Mouse (Mus musculus) bone marrow, adult 2 months (tissue): ENCODE measurements at regions not wholly inside any gene's neighbourhood (a gene's known extent, or its start where the extent isn't known, plus 50 kb on each side); places are given as distances from the start of the nearest gene placed in this dataset.

ENCODE experiments used
- H3K27ac ChIP-seq: fragments of 200-500 bp; 2 replicates; pipeline ENCODE4 v1.5.1; 2012; ENCODE audit warnings: low read depth, mild to moderate bottlenecking, control low read depth, inconsistent platforms, low read length; ENCODE audit not compliant: control insufficient read depth, poor library complexity, insufficient read depth
- H3K4me1 ChIP-seq: fragments of 200-500 bp; 2 replicates; pipeline ENCODE4 v1.6.1; 2011; ENCODE audit warnings: low read length; ENCODE audit not compliant: control insufficient read depth, insufficient read depth
- H3K4me3 ChIP-seq: fragments of 200-500 bp; replicated peaks from 2 replicates; pipeline ENCODE3; 2011; ENCODE audit warnings: mild to moderate bottlenecking, low read depth, low read length, control low read depth; ENCODE audit not compliant: control insufficient read depth
- CTCF ChIP-seq: fragments of 200-500 bp; IDR thresholded peaks from 2 replicates; pipeline ENCODE4 v1.5.1; 2011; ENCODE audit warnings: low read length, control low read depth; ENCODE audit not compliant: control insufficient read depth, insufficient read depth
- POLR2A ChIP-seq: fragments of 200-500 bp; IDR thresholded peaks from 2 replicates; pipeline ENCODE4 v1.6.1; 2011; ENCODE audit warnings: low read depth, mild to moderate bottlenecking, control low read depth, low read length, borderline replicate concordance; ENCODE audit not compliant: control insufficient read depth
- WGBS: fragments of 180-500 bp; shearing (Covaris S2); methylation state at CpG from one replicate; pipeline ENCODE4 v1.1.7; 2018; 5-methylcytosine and 5-hydroxymethylcytosine counted together

GRCm38 (mm10) chr4:125439856-125440255, 50.6 kb upstream of the Grik3 start:
- TF ChIP-seq POLR2A, result no peak
- Histone ChIP-seq H3K4me1 (no peaks in the 10 kb centered on the region), H3K27ac (no peak overlapping the region), H3K4me3 (no peak overlapping the region)
- WGBS, result 63% methylated on average over 9 of the region's 9 CpGs

- no peak overlapping the region for H3K27ac ChIP-seq
- WGBS, result 76% methylated on average over 13 of the region's 13 CpGs
- no peak for TF ChIP-seq CTCF
- TF ChIP-seq POLR2A, result no peak
Observed at GRCm38 (mm10) chr4:125437161-125437822, 53.2 kb upstream of the Grik3 start.

GRCm38 (mm10) chr4:125433511-125433910, 57.0 kb upstream of the Grik3 start:
- Histone ChIP-seq H3K4me1 (no peaks in the 10 kb centered on the region), H3K27ac (no peak overlapping the region), H3K4me3 (no peak overlapping the region)
- TF ChIP-seq CTCF, result no peak
- TF ChIP-seq POLR2A, result no peak
- 75% methylated on average over 3 of the region's 3 CpGs for WGBS

More at GRCm38 (mm10) chr4:125437161-125437822, 53.2 kb upstream of the Grik3 start:
- Histone ChIP-seq H3K4me1 (no peaks in the 10 kb centered on the region), H3K4me3 (no peak overlapping the region)

- no peak for TF ChIP-seq POLR2A
- TF ChIP-seq CTCF, result no peak
- no peaks in the 10 kb centered on the region for H3K4me1 ChIP-seq
- no peak overlapping the region for H3K4me3 ChIP-seq
- no peak overlapping the region for H3K27ac ChIP-seq
Observed at GRCm38 (mm10) chr4:125431648-125432047, 58.9 kb upstream of the Grik3 start.

GRCm38 (mm10) chr4:125430845-125431244, 59.7 kb upstream of the Grik3 start:
- Histone ChIP-seq H3K4me1 (no peaks in the 10 kb centered on the region), H3K27ac (no peak overlapping the region), H3K4me3 (no peak overlapping the region)
- TF ChIP-seq POLR2A, result no peak
- no peak for TF ChIP-seq CTCF
- 43% methylated on average over 4 of the region's 4 CpGs for WGBS

- no peak overlapping the region for H3K4me3 ChIP-seq
- no peaks in the 10 kb centered on the region for H3K4me1 ChIP-seq
- WGBS, result 79% methylated on average over 14 of the region's 14 CpGs
- TF ChIP-seq CTCF, result no peak
- no peak for TF ChIP-seq POLR2A
- no peak overlapping the region for H3K27ac ChIP-seq
Observed at GRCm38 (mm10) chr4:125428736-125429135, 61.8 kb upstream of the Grik3 start.

- Histone ChIP-seq H3K27ac (no peak overlapping the region), H3K4me1 (no peaks in the 10 kb centered on the region), H3K4me3 (no peak overlapping the region)
- TF ChIP-seq POLR2A (no peak), CTCF (no peak)
- 70% methylated on average over 5 of the region's 5 CpGs for WGBS
Observed at GRCm38 (mm10) chr4:125420561-125421241, 69.8 kb upstream of the Grik3 start.

GRCm38 (mm10) chr4:125419491-125420255, 70.8 kb upstream of the Grik3 start:
- WGBS, result 44% methylated on average over 12 of the region's 12 CpGs
- H3K4me1 ChIP-seq, result no peaks in the 10 kb centered on the region
- no peak for TF ChIP-seq POLR2A
- no peak for TF ChIP-seq CTCF
- H3K4me3 ChIP-seq, result no peak overlapping the region
- no peak overlapping the region for H3K27ac ChIP-seq
